Mouse (Mus musculus): ENCODE measurements around the gene Ankrd2.

The Ankrd2 gene

GRCm38 (mm10) chr19:42016251-42016650, 19.5 kb upstream of the Ankrd2 start:
- DNase-seq, result no peak

- DNase-seq, result no peak
These were observed 19.0 kb upstream of the Ankrd2 start for GRCm38 (mm10) chr19:42016840-42017239.

- no peak for DNase-seq
These were observed 18.2 kb upstream of the Ankrd2 start for GRCm38 (mm10) chr19:42017399-42018247.

- DNase-seq, result no peak
These were observed 16.7 kb upstream of the Ankrd2 start for GRCm38 (mm10) chr19:42019011-42019522.

- no peak for DNase-seq
These were observed 13.9 kb upstream of the Ankrd2 start for GRCm38 (mm10) chr19:42021681-42022541.

- no peak for DNase-seq
These were observed 13.3 kb upstream of the Ankrd2 start for GRCm38 (mm10) chr19:42022542-42022848.

- DNase-seq, result peak; percentile 79
These were observed 9.6 kb upstream of the Ankrd2 start for GRCm38 (mm10) chr19:42026158-42026557.

GRCm38 (mm10) chr19:42031112-42031511, 4.7 kb upstream of the Ankrd2 start:
- DNase-seq, result no peak

- no peak for DNase-seq
These were observed 2.2 kb upstream of the Ankrd2 start for GRCm38 (mm10) chr19:42033611-42034010.

- DNase-seq, result no peak
These were observed 1.5 kb upstream of the Ankrd2 start for GRCm38 (mm10) chr19:42034146-42034775.

GRCm38 (mm10) chr19:42034881-42035455, 832 bp upstream of the Ankrd2 start:
- no peak for DNase-seq

- DNase-seq, result no peak
These were observed 557 bp downstream of the Ankrd2 start for GRCm38 (mm10) chr19:42036357-42036756.

GRCm38 (mm10) chr19:42037167-42037702, 1.4 kb downstream of the Ankrd2 start:
- DNase-seq, result no peak

- DNase-seq, result no peak
These were observed 2.5 kb downstream of the Ankrd2 start for GRCm38 (mm10) chr19:42038310-42038709.

GRCm38 (mm10) chr19:42043988-42044387, 8.2 kb downstream of the Ankrd2 start:
- DNase-seq, result no peak

- peak; percentile 55 for DNase-seq
These were observed 9.7 kb downstream of the Ankrd2 start, which contains the start of gene Hoga1 for GRCm38 (mm10) chr19:42045269-42046102. TSS of gene Hoga1 (plus strand) at chr19:42045610.

- DNase-seq, result no peak
These were observed 14.5 kb downstream of the Ankrd2 start for GRCm38 (mm10) chr19:42050251-42050650.

GRCm38 (mm10) chr19:42051351-42051750, 15.6 kb downstream of the Ankrd2 start:
- no peak for DNase-seq

GRCm38 (mm10) chr19:42051948-42052347, 16.1 kb downstream of the Ankrd2 start, which contains the start of gene 4933411K16Rik:
TSS of gene 4933411K16Rik (plus strand) at chr19:42052248.
- no peak for DNase-seq

GRCm38 (mm10) chr19:42054255-42054654, 18.5 kb downstream of the Ankrd2 start:
- no peak for DNase-seq

- DNase-seq, result no peak
These were observed 20.1 kb downstream of the Ankrd2 start for GRCm38 (mm10) chr19:42055881-42056280.
